Mouse (Mus musculus): ENCODE measurements at regions not wholly inside any gene's neighbourhood (a gene's known extent, or its start where the extent isn't known, plus 50 kb on each side); places are given as distances from the start of the nearest gene placed in this dataset.
"Not testable (repeated sequence)": the region's sequence is repeated elsewhere in the genome, so short reads cannot be mapped to it uniquely, and the experiment has no call there.

- WGBS: 2% methylated on average over 4 of the region's 4 CpGs
These were observed 204.1 kb upstream of the Zfp804a start for GRCm38 (mm10) chr2:81848836-81849410.

GRCm38 (mm10) chr2:81849927-81850326 lies 203.1 kb upstream of the Zfp804a start:
- Histone ChIP-seq H3K27me3 (replicated peaks; ENCODE audit: control insufficient read depth, insufficient read depth, low read length) (no peaks in the 10 kb centered on the region), H3K9me3 (ENCODE audit: control insufficient read depth, low read length) (no peaks in the 10 kb centered on the region), H3K9ac (replicated peaks; ENCODE audit: low read depth, low read length) (no peak overlapping the region), H3K4me1 (replicated peaks; ENCODE audit: control insufficient read depth, insufficient read depth, low read length) (no peaks in the 10 kb centered on the region), H3K4me3 (replicated peaks; ENCODE audit: low read length) (no peak overlapping the region), H3K4me2 (ENCODE audit: low read length) (no peak overlapping the region), H3K36me3 (ENCODE audit: control insufficient read depth, insufficient read depth) (no peaks in the 10 kb centered on the region), H3K27ac (ENCODE audit: low read length) (no peak overlapping the region)
- 39% methylated on average over 4 of the region's 4 CpGs for WGBS
- ATAC-seq: no peak

More at GRCm38 (mm10) chr2:81848836-81849410, 204.1 kb upstream of the Zfp804a start:
- Histone ChIP-seq H3K4me3 (replicated peaks; ENCODE audit: low read length) (no peak overlapping the region), H3K9me3 (ENCODE audit: control insufficient read depth, low read length) (no peaks in the 10 kb centered on the region), H3K27me3 (replicated peaks; ENCODE audit: control insufficient read depth, insufficient read depth, low read length) (no peaks in the 10 kb centered on the region), H3K4me1 (replicated peaks; ENCODE audit: control insufficient read depth, insufficient read depth, low read length) (no peaks in the 10 kb centered on the region), H3K36me3 (ENCODE audit: control insufficient read depth, insufficient read depth) (no peaks in the 10 kb centered on the region), H3K27ac (ENCODE audit: low read length) (no peak overlapping the region), H3K4me2 (ENCODE audit: low read length) (no peak overlapping the region), H3K9ac (replicated peaks; ENCODE audit: low read depth, low read length) (no peak overlapping the region)
- peak; percentile 69 for ATAC-seq

DNA sequence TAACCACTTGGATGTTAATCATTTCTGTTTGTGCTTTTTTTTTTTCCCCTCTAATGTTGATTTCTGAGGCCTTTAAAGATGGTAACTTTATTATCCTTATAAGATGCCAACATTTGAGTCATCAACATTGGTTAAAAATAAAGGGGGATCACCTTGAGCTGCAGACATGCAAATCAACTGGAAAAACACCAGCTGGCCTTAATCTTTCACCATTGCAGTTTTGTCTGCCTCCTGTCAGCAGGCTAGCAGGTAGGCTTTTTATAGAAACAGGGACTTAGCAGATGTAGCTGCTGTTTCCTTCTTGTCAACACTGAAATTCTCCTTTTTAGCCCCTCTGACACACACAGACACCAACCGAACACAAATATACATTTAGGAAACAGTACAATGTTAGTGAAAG lies 167.6 kb upstream of the Zfp804a start:
- H3K36me3 ChIP-seq (ENCODE audit: control insufficient read depth, insufficient read depth): no peaks in the 10 kb centered on the region
- H3K4me2 ChIP-seq (ENCODE audit: low read length): no peak overlapping the region
- no peak overlapping the region for H3K4me3 ChIP-seq (replicated peaks; ENCODE audit: low read length)
- H3K4me1 ChIP-seq (replicated peaks; ENCODE audit: control insufficient read depth, insufficient read depth, low read length): no peaks in the 10 kb centered on the region
- no peak overlapping the region for H3K9ac ChIP-seq (replicated peaks; ENCODE audit: low read depth, low read length)
- H3K9me3 ChIP-seq (ENCODE audit: control insufficient read depth, low read length): no peaks in the 10 kb centered on the region
- ATAC-seq: no peak
- no peak overlapping the region for H3K27ac ChIP-seq (ENCODE audit: low read length)
- 62% methylated on average over 1 of the region's 1 CpGs for WGBS
- no peaks in the 10 kb centered on the region for H3K27me3 ChIP-seq (replicated peaks; ENCODE audit: control insufficient read depth, insufficient read depth, low read length)

- H3K36me3 ChIP-seq (ENCODE audit: control insufficient read depth, insufficient read depth); H3K4me3 ChIP-seq (replicated peaks; ENCODE audit: low read length); H3K4me2 ChIP-seq (ENCODE audit: low read length); H3K4me1 ChIP-seq (replicated peaks; ENCODE audit: control insufficient read depth, insufficient read depth, low read length); ATAC-seq; H3K9me3 ChIP-seq (ENCODE audit: control insufficient read depth, low read length); H3K27ac ChIP-seq (ENCODE audit: low read length); H3K9ac ChIP-seq (replicated peaks; ENCODE audit: low read depth, low read length); H3K27me3 ChIP-seq (replicated peaks; ENCODE audit: control insufficient read depth, insufficient read depth, low read length): not testable (repeated sequence)
- 80% methylated on average over 7 of the region's 7 CpGs for WGBS
These were observed 160.5 kb upstream of the Zfp804a start for GRCm38 (mm10) chr2:81892570-81892969.

GRCm38 (mm10) chr2:81939360-81939759 lies 113.7 kb upstream of the Zfp804a start:
- 94% methylated on average over 3 of the region's 3 CpGs for WGBS

More at GRCm38 (mm10) chr2:81939360-81939759, 113.7 kb upstream of the Zfp804a start:
- Histone ChIP-seq H3K36me3 (ENCODE audit: control insufficient read depth, insufficient read depth) (no peaks in the 10 kb centered on the region), H3K4me1 (replicated peaks; ENCODE audit: control insufficient read depth, insufficient read depth, low read length) (no peaks in the 10 kb centered on the region), H3K4me2 (ENCODE audit: low read length) (no peak overlapping the region), H3K27me3 (replicated peaks; ENCODE audit: control insufficient read depth, insufficient read depth, low read length) (no peaks in the 10 kb centered on the region), H3K9me3 (ENCODE audit: control insufficient read depth, low read length) (no peaks in the 10 kb centered on the region), H3K9ac (replicated peaks; ENCODE audit: low read depth, low read length) (no peak overlapping the region), H3K27ac (ENCODE audit: low read length) (no peak overlapping the region), H3K4me3 (replicated peaks; ENCODE audit: low read length) (no peak overlapping the region)
- no peak for ATAC-seq

Measured in forebrain, embryonic 16.5 days (tissue).